Mouse (Mus musculus): ENCODE data around the gene Ube2e2. TPM values are rescaled to one million over a fixed set of nuclear protein-coding genes. Genes with fewer than 3 reads are reported as not detected.

Ube2e2 gene
- total and polyA plus RNA-seq, 3 experiments: not detected

- Histone ChIP-seq H3K27me3 (ENCODE audit: control insufficient read depth in 1 of 2, insufficient read depth in 2 of 2, low read length in 2 of 2) (no peaks in the 10 kb centered on the region), H3K4me3 (ENCODE audit: control insufficient read depth in 1 of 2, insufficient read depth in 1 of 2, low read depth in 2 of 2, low read length in 2 of 2) (no peak overlapping the region), H3K4me1 (ENCODE audit: control insufficient read depth in 1 of 2, insufficient read depth in 2 of 2, low read length in 2 of 2) (no peaks in the 10 kb centered on the region), H3K9ac (ENCODE audit: control insufficient read depth, low read depth, low read length, poor library complexity, severe bottlenecking) (no peak overlapping the region), H3K79me2 (ENCODE audit: control insufficient read depth, insufficient read depth, low read length, poor library complexity) (no peaks in the 10 kb centered on the region), H3K27ac (ENCODE audit: control insufficient read depth, low read depth, low read length) (no peak overlapping the region), H3K9me3 (replicated peaks; ENCODE audit: insufficient read depth, low read length) (no peaks in the 10 kb centered on the region), H3K36me3 (ENCODE audit: control insufficient read depth in 1 of 2, insufficient read depth in 2 of 2, low read length in 2 of 2) (no peaks in the 10 kb centered on the region)
- DNase-seq (ENCODE audit: low read depth, low spot score): no peak
- TF ChIP-seq E2F4 (IDR thresholded peaks at IDR 0.05; ENCODE audit: borderline replicate concordance, low read depth, low read length): no peak
- no peak for TF ChIP-seq TAL1 (IDR thresholded peaks at IDR 0.05; ENCODE audit: low read length)
- no peak for TF ChIP-seq ETS1 (IDR thresholded peaks at IDR 0.05; ENCODE audit: low read depth, low read length)
- no peak for TF ChIP-seq RCOR1 (IDR thresholded peaks at IDR 0.05; ENCODE audit: low read depth, low read length)
- TF ChIP-seq SIN3A (IDR thresholded peaks at IDR 0.05; ENCODE audit: low read length): no peak
- TF ChIP-seq POLR2AphosphoS5 (IDR thresholded peaks at IDR 0.05; ENCODE audit: borderline replicate concordance, low read depth, low read length): no peak
- no peak for TF ChIP-seq SMC3 (IDR thresholded peaks at IDR 0.05; ENCODE audit: low read depth, low read length)
- TF ChIP-seq MYC (IDR thresholded peaks at IDR 0.05; ENCODE audit: low read depth, low read length): no peak
- TF ChIP-seq CHD2 (IDR thresholded peaks at IDR 0.05; ENCODE audit: low read length): no peak
- no peak for TF ChIP-seq POLR2A (IDR thresholded peaks at IDR 0.05; ENCODE audit: control insufficient read depth in 1 of 2, insufficient read depth in 1 of 2, low read depth in 1 of 2, low read length in 2 of 2, poor library complexity in 1 of 2)
- TF ChIP-seq JUND (IDR thresholded peaks at IDR 0.05; ENCODE audit: low read depth, low read length): no peak
- TF ChIP-seq MYB (IDR thresholded peaks at IDR 0.05; ENCODE audit: low read depth, low read length): no peak
- TF ChIP-seq POLR2AphosphoS2 (IDR thresholded peaks at IDR 0.05; ENCODE audit: low read length): no peak
- no peak for TF ChIP-seq ZNF384 (IDR thresholded peaks at IDR 0.05; ENCODE audit: low read depth, low read length)
- TF ChIP-seq MAX (IDR thresholded peaks at IDR 0.05; ENCODE audit: low read length): no peak
- no peak for TF ChIP-seq TBP (IDR thresholded peaks at IDR 0.05; ENCODE audit: low read depth, low read length)
- TF ChIP-seq NELFE (IDR thresholded peaks at IDR 0.05; ENCODE audit: low read depth, low read length): no peak
Measured at GRCm38 (mm10) chr14:18665267-18666024, 228.6 kb downstream of the Ube2e2 start.

- TF ChIP-seq HCFC1 (IDR thresholded peaks at IDR 0.05; ENCODE audit: low read depth, low read length): no peak
- TF ChIP-seq USF2 (IDR thresholded peaks at IDR 0.05; ENCODE audit: borderline replicate concordance in 1 of 2, insufficient read depth in 1 of 2, low read depth in 1 of 2, low read length in 2 of 2): no peak
- TF ChIP-seq POLR2A (IDR thresholded peaks at IDR 0.05; ENCODE audit: control insufficient read depth in 1 of 2, insufficient read depth in 1 of 2, low read depth in 1 of 2, low read length in 2 of 2, poor library complexity in 1 of 2): no peak
- no peak for TF ChIP-seq CHD2 (IDR thresholded peaks at IDR 0.05; ENCODE audit: low read length)
- TF ChIP-seq JUND (IDR thresholded peaks at IDR 0.05; ENCODE audit: low read depth, low read length): no peak
- TF ChIP-seq KAT2A (conservative IDR thresholded peaks at IDR 0.05; ENCODE audit: low read depth, low read length): no peak
- no peak for TF ChIP-seq SMC3 (IDR thresholded peaks at IDR 0.05; ENCODE audit: low read depth, low read length)
- no peak for TF ChIP-seq MYC (IDR thresholded peaks at IDR 0.05; ENCODE audit: low read depth, low read length)
- TF ChIP-seq ZMIZ1 (IDR thresholded peaks at IDR 0.05; ENCODE audit: low read depth, low read length): no peak
- TF ChIP-seq NELFE (IDR thresholded peaks at IDR 0.05; ENCODE audit: low read depth, low read length): no peak
- no peak for TF ChIP-seq E2F4 (IDR thresholded peaks at IDR 0.05; ENCODE audit: borderline replicate concordance, low read depth, low read length)
- TF ChIP-seq GABPA (IDR thresholded peaks at IDR 0.05; ENCODE audit: low read depth, low read length): no peak
- no peak for TF ChIP-seq ZNF384 (IDR thresholded peaks at IDR 0.05; ENCODE audit: low read depth, low read length)
- no peak for TF ChIP-seq ELF1 (IDR thresholded peaks at IDR 0.05; ENCODE audit: low read depth, low read length)
- TF ChIP-seq POLR2AphosphoS5 (IDR thresholded peaks at IDR 0.05; ENCODE audit: borderline replicate concordance, low read depth, low read length): no peak
- no peak for TF ChIP-seq TAL1 (IDR thresholded peaks at IDR 0.05; ENCODE audit: low read length)
- no peak for TF ChIP-seq POLR2AphosphoS2 (IDR thresholded peaks at IDR 0.05; ENCODE audit: low read length)
- no peaks in the 10 kb centered on the region for H3K36me3 ChIP-seq (ENCODE audit: control insufficient read depth in 1 of 2, insufficient read depth in 2 of 2, low read length in 2 of 2)
Measured at GRCm38 (mm10) chr14:18663666-18664065, 230.4 kb downstream of the Ube2e2 start.

More at GRCm38 (mm10) chr14:18663666-18664065, 230.4 kb downstream of the Ube2e2 start:
- no peaks in the 10 kb centered on the region for H3K4me1 ChIP-seq (ENCODE audit: control insufficient read depth in 1 of 2, insufficient read depth in 2 of 2, low read length in 2 of 2)
- H3K9ac ChIP-seq (ENCODE audit: control insufficient read depth, low read depth, low read length, poor library complexity, severe bottlenecking): no peak overlapping the region
- no peaks in the 10 kb centered on the region for H3K79me2 ChIP-seq (ENCODE audit: control insufficient read depth, insufficient read depth, low read length, poor library complexity)
- H3K27ac ChIP-seq (ENCODE audit: control insufficient read depth, low read depth, low read length): no peak overlapping the region
- H3K4me3 ChIP-seq (ENCODE audit: control insufficient read depth in 1 of 2, insufficient read depth in 1 of 2, low read depth in 2 of 2, low read length in 2 of 2): no peak overlapping the region
- no peaks in the 10 kb centered on the region for H3K9me3 ChIP-seq (replicated peaks; ENCODE audit: insufficient read depth, low read length)
- H3K27me3 ChIP-seq (ENCODE audit: control insufficient read depth in 1 of 2, insufficient read depth in 2 of 2, low read length in 2 of 2): no peaks in the 10 kb centered on the region
- DNase-seq (ENCODE audit: low read depth, low spot score): no peak

All from MEL (cell line).